Comparison of ENCODE assay signal across 1 mouse cellular context in the genomic region with DNA sequence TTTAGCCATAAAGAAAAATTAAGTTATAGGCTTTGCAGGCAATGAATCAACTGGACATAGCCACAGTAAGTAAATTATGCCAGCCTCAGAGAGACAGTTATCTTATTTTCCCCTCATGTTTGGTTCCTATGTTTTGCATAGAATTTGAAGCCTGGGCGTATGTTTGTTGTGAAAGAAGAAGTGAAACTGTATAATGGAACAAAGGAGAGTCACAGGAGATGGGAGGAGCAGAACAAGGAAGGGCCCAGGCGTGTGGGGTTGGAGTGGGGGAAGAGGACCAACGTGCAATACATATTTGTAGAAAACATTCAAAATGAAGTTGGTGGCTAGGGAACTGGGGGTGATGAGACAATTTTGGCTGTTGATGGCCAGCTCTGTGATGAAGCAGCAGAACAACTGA.
TF ChIP-seq lines count a peak whose summit lies in the region.

No protein-coding gene starts in this region.

TF ChIP-seq in CH12.LX, 34 proteins besides CTCF, POLR2A, EP300 and RAD21 (continued from another document):
- TF ChIP-seq NELFE (IDR thresholded peaks at IDR 0.05; ENCODE audit: low read depth, low read length) = no peak
- peak; percentile 68 for TF ChIP-seq MAFK (IDR thresholded peaks at IDR 0.05; ENCODE audit: insufficient replicate concordance, low read length)
- TF ChIP-seq TCF12 (IDR thresholded peaks at IDR 0.05; ENCODE audit: low read depth, low read length) = 0 out of 2 replicates have a peak, but pooled peaks have one; percentile 57
- peak; percentile 93 for TF ChIP-seq MAZ (IDR thresholded peaks at IDR 0.05; ENCODE audit: low read depth, low read length)
- peak; percentile 80 for TF ChIP-seq BHLHE40 (IDR thresholded peaks at IDR 0.05; ENCODE audit: low read depth, low read length)
- TF ChIP-seq JUN (IDR thresholded peaks at IDR 0.05; ENCODE audit: insufficient read depth, low read depth, low read length) = peak; percentile 59
- no peak for TF ChIP-seq E2F4 (IDR thresholded peaks at IDR 0.05; ENCODE audit: insufficient replicate concordance, low read depth, low read length)
- TF ChIP-seq SIN3A (IDR thresholded peaks at IDR 0.05; ENCODE audit: low read length) = peak; percentile 82
- no peak for TF ChIP-seq ZKSCAN1 (IDR thresholded peaks at IDR 0.05; ENCODE audit: borderline replicate concordance, low read depth, low read length)
- peak; percentile 88 for TF ChIP-seq CHD2 (IDR thresholded peaks at IDR 0.05; ENCODE audit: low read length)
- no peak; the same call in 1 of the 2 replicates for TF ChIP-seq ZMIZ1 (IDR thresholded peaks at IDR 0.05; ENCODE audit: low read depth, low read length)
- no peak for TF ChIP-seq USF2 (conservative IDR thresholded peaks at IDR 0.05; ENCODE audit: low read depth, low read length)
- TF ChIP-seq CHD1 (IDR thresholded peaks at IDR 0.05; ENCODE audit: low read depth, low read length) = no peak
- TF ChIP-seq ELF1 (IDR thresholded peaks at IDR 0.05; ENCODE audit: low read depth, low read length) = peak; percentile 84
- TF ChIP-seq NRF1 (IDR thresholded peaks at IDR 0.05; ENCODE audit: low read depth, low read length) = no peak
- peak; percentile 93 for TF ChIP-seq POLR2AphosphoS2 (IDR thresholded peaks at IDR 0.05; ENCODE audit: low read depth, low read length)
- peak; percentile 91 for TF ChIP-seq MYC (IDR thresholded peaks at IDR 0.05; ENCODE audit: low read depth, low read length)
- TF ChIP-seq ETS1 (conservative IDR thresholded peaks at IDR 0.05; ENCODE audit: low read depth, low read length) = peak; percentile 85
- TF ChIP-seq JUND (conservative IDR thresholded peaks at IDR 0.05; ENCODE audit: low read depth, low read length) = peak; percentile 78
- no peak for TF ChIP-seq USF1 (IDR thresholded peaks at IDR 0.05; ENCODE audit: low read depth, low read length)
- no peak for TF ChIP-seq TBP (conservative IDR thresholded peaks at IDR 0.05; ENCODE audit: low read depth, low read length)
